Mouse (Mus musculus): ENCODE measurements around the gene Tmprss11a. TPM values are rescaled to one million over a fixed set of nuclear protein-coding genes. Genes with fewer than 3 reads are reported as not detected.

The Tmprss11a gene
- not detected in 2 replicates for polyA plus RNA-seq (2012; rRNA removed)

GRCm38 (mm10) chr5:86468890-86469289, at the start of gene Tmprss11a:
Tmprss11a (minus strand) TSS chr5:86468990.

DNA sequence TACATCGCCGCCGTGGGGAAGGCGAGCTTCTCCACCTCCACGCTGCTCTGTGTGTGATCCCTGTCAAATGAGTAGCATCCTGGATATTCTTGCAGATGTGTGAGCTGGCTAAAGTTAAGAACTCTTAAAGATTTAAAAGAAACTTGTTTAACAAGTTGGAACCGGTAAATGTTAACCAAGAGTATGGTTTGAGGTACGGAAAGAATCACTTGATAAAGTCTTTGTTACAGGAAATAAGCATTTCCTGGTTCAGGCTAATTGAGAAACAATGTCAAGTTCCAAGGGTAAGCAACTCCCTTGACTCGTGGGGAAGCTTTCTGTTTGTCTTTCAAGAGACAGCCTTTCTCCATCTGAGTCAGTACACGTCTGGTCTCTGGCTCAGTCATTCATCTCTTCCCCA, 49.7 kb upstream of the Tmprss11a start, which contains the start of gene Tmprss11g:
Gene Tmprss11g (minus strand): TSS at position 101 of the 400 bp plus-strand sequence.

DNA sequence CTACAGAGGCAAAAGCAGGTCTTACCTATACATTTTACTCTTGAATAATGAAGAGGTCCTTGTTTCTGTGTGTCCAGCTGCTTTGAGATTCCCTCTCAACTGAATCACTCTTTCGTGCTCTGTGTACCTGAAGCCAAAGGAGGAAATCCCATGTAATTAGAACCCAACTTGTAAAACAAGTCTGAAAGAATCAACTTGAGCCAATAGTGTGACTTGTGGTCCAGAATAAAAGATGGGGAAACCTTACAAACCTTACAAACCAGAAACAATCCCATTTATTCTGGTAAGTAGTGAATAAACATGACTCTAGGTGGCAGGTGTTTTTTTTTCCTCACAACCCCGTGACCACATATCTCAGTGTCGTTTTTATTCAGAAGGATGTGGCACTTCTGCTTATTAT, 95.5 kb downstream of the Tmprss11a start, which contains the start of gene Tmprss11d:
Gene Tmprss11d (minus strand): TSS at position 101 of the 400 bp plus-strand sequence.

Other genes with a start within 250 kb of the Tmprss11a start
- not detected in 2 replicates for gene Tmprss11c, start 179.7 kb downstream of the Tmprss11a start, polyA plus RNA-seq (2012; rRNA removed)
- gene Tmprss11d, start 95.6 kb downstream of the Tmprss11a start, polyA plus RNA-seq (2012; rRNA removed): not detected in 2 replicates
- not detected in 2 replicates for gene Tmprss11g, start 49.6 kb upstream of the Tmprss11a start, polyA plus RNA-seq (2012; rRNA removed)
- not detected in 2 replicates for gene Tmprss11f, start 163.4 kb upstream of the Tmprss11a start, polyA plus RNA-seq (2012; rRNA removed)
- not detected in 2 replicates for gene Tmprss11b, start 207.4 kb upstream of the Tmprss11a start, polyA plus RNA-seq (2012; rRNA removed)

Data from liver, embryonic 14 days (tissue).